Mouse (Mus musculus) liver, embryonic 13.5 days (tissue): ENCODE data around the gene Gstm4. TPM values are rescaled to one million over a fixed set of nuclear protein-coding genes. Genes with fewer than 3 reads are reported as not detected.
"Not testable (repeated sequence)": the region's sequence is repeated elsewhere in the genome, so short reads cannot be mapped to it uniquely, and the experiment has no call there.

Experiments
- ATAC-seq: fragments of 200-750 bp; cut with Nextera tagmentation; 2 replicates; pipeline ENCODE4 v1.8.0; 2017; ENCODE audit warnings: low read depth, mild to moderate bottlenecking, moderate number of reproducible peaks, moderate library complexity
- DNase-seq: peaks from one replicate; pipeline ENCODE4 v3.0.0; 2022
- H3K27ac ChIP-seq: fragments of 300-500 bp; sonication (generic); 2 replicates; pipeline ENCODE4 v1.5.1; 2015; ENCODE audit warnings: moderate library complexity, mild to moderate bottlenecking, inconsistent platforms
- H3K27me3 ChIP-seq: fragments of 300-500 bp; sonication (generic); 2 replicates; pipeline ENCODE4 v1.6.1; 2015; ENCODE audit warnings: mild to moderate bottlenecking, inconsistent platforms
- H3K36me3 ChIP-seq: fragments of 300-500 bp; sonication (generic); 2 replicates; pipeline ENCODE4 v1.6.1; 2015; ENCODE audit warnings: mild to moderate bottlenecking, inconsistent platforms
- H3K4me1 ChIP-seq: fragments of 300-500 bp; sonication (generic); replicated peaks from 2 replicates; pipeline ENCODE4 v1.6.1; 2015; ENCODE audit warnings: inconsistent platforms
- H3K4me2 ChIP-seq: fragments of 300-500 bp; sonication (generic); 2 replicates; pipeline ENCODE4 v1.6.1; 2015; ENCODE audit warnings: inconsistent platforms, mild to moderate bottlenecking, moderate library complexity
- H3K4me3 ChIP-seq: fragments of 300-500 bp; sonication (generic); replicated peaks from 2 replicates; pipeline ENCODE4 v1.5.1; 2015; ENCODE audit warnings: mild to moderate bottlenecking, inconsistent platforms
- H3K9ac ChIP-seq: fragments of 300-500 bp; sonication (generic); 2 replicates; pipeline ENCODE4 v1.6.1; 2015; ENCODE audit warnings: mild to moderate bottlenecking, inconsistent platforms
- H3K9me3 ChIP-seq: fragments of 300-500 bp; sonication (generic); replicated peaks from 2 replicates; pipeline ENCODE4 v1.6.1; 2016; ENCODE audit warnings: inconsistent platforms
- WGBS: fragments of 180-500 bp; shearing (Covaris S2); methylation state at CpG from one replicate; pipeline ENCODE4 v1.1.7; 2015; ENCODE audit not compliant: insufficient replicate concordance; 5-methylcytosine and 5-hydroxymethylcytosine counted together
- polyA plus RNA-seq: library from polyadenylated mRNA; unstranded; fragments of >200 nt; fragmentation: Nextera tagmentation; extraction: Ambion mirVana; gene quantifications from 2 replicates; pipeline ENCODE4 v1.2.1, GENCODE M21; 2015

Gene Gstm4
- polyA plus RNA-seq, 1 experiment from 2014 or later = 17.9 TPM

GRCm38 (mm10) chr3:108014974-108015346 lies 29.7 kb downstream of the Gstm4 start:
- H3K27ac ChIP-seq = no peak overlapping the region
- no peaks in the 10 kb centered on the region for H3K9me3 ChIP-seq
- no peaks in the 10 kb centered on the region for H3K27me3 ChIP-seq
- H3K9ac ChIP-seq = no peak overlapping the region
- no peak for DNase-seq
- no peaks in the 10 kb centered on the region for H3K36me3 ChIP-seq
- H3K4me1 ChIP-seq = peaks cover 22% of the 10 kb centered on the region
- no peak for ATAC-seq
- 0 out of 2 replicates have a peak overlapping the region, but pooled peaks have one; percentile 3 for H3K4me2 ChIP-seq
- WGBS = 62% methylated on average over 2 of the region's 2 CpGs
- no peak overlapping the region for H3K4me3 ChIP-seq

GRCm38 (mm10) chr3:108014098-108014973 lies 30.4 kb downstream of the Gstm4 start:
- DNase-seq (no peak), ATAC-seq (no peak)
- H3K27me3 ChIP-seq = no peaks in the 10 kb centered on the region
- peak overlapping the region; percentile 37 for H3K4me2 ChIP-seq
- H3K9me3 ChIP-seq = no peaks in the 10 kb centered on the region
- 0 out of 2 replicates have a peak overlapping the region, but pooled peaks have one; percentile 23 for H3K27ac ChIP-seq
- H3K4me1 ChIP-seq = peaks cover 21% of the 10 kb centered on the region
- H3K36me3 ChIP-seq = no peaks in the 10 kb centered on the region
- no peak overlapping the region for H3K9ac ChIP-seq
- H3K4me3 ChIP-seq = no peak overlapping the region
- 69% methylated on average over 8 of the region's 8 CpGs for WGBS

- H3K27ac ChIP-seq = peak overlapping the region; percentile 23; the same call in 1 of the 2 replicates
- DNase-seq (no peak), ATAC-seq (no peak)
These were observed 31.3 kb downstream of the Gstm4 start for GRCm38 (mm10) chr3:108013331-108013871.

GRCm38 (mm10) chr3:108011558-108011957 lies 33.1 kb downstream of the Gstm4 start:
- Histone ChIP-seq H3K36me3 (no peaks in the 10 kb centered on the region), H3K4me2 (no peak overlapping the region), H3K27ac (no peak overlapping the region), H3K9me3 (no peaks in the 10 kb centered on the region), H3K27me3 (no peaks in the 10 kb centered on the region), H3K9ac (no peak overlapping the region), H3K4me3 (no peak overlapping the region), H3K4me1 (peaks cover 3% of the 10 kb centered on the region)
- DNase-seq = no peak
- ATAC-seq = no peak
- WGBS = 63% methylated on average over 3 of the region's 3 CpGs

More at GRCm38 (mm10) chr3:108013331-108013871, 31.3 kb downstream of the Gstm4 start:
- no peaks in the 10 kb centered on the region for H3K27me3 ChIP-seq
- H3K36me3 ChIP-seq = no peaks in the 10 kb centered on the region
- peak overlapping the region; percentile 37 for H3K4me2 ChIP-seq
- WGBS = 48% methylated on average over 4 of the region's 4 CpGs
- H3K4me1 ChIP-seq = peaks cover 12% of the 10 kb centered on the region
- no peaks in the 10 kb centered on the region for H3K9me3 ChIP-seq
- no peak overlapping the region for H3K9ac ChIP-seq
- no peak overlapping the region for H3K4me3 ChIP-seq

- WGBS = 42% methylated on average over 2 of the region's 2 CpGs
- Histone ChIP-seq H3K4me1 (no peaks in the 10 kb centered on the region; the same call in 1 of the 2 replicates), H3K36me3 (no peaks in the 10 kb centered on the region), H3K9ac (no peak overlapping the region), H3K4me3 (no peak overlapping the region), H3K9me3 (no peaks in the 10 kb centered on the region), H3K27ac (no peak overlapping the region), H3K4me2 (no peak overlapping the region), H3K27me3 (no peaks in the 10 kb centered on the region)
- ATAC-seq (no peak), DNase-seq (no peak)
These were observed 34.4 kb downstream of the Gstm4 start for GRCm38 (mm10) chr3:108010286-108010685.

- ATAC-seq (no peak), DNase-seq (no peak)
- 57% methylated on average over 8 of the region's 8 CpGs for WGBS
- H3K36me3 ChIP-seq = no peaks in the 10 kb centered on the region
- H3K4me2 ChIP-seq = no peak overlapping the region
- H3K27me3 ChIP-seq = no peaks in the 10 kb centered on the region
- no peak overlapping the region for H3K4me3 ChIP-seq
- no peak overlapping the region for H3K27ac ChIP-seq
- H3K4me1 ChIP-seq = no peaks in the 10 kb centered on the region
- no peak overlapping the region for H3K9ac ChIP-seq
- H3K9me3 ChIP-seq = no peaks in the 10 kb centered on the region
These were observed 42.7 kb downstream of the Gstm4 start for GRCm38 (mm10) chr3:108002021-108002420.

- no peak overlapping the region for H3K4me2 ChIP-seq
- no peak for ATAC-seq
- 71% methylated on average over 3 of the region's 3 CpGs for WGBS
- H3K27me3 ChIP-seq = no peaks in the 10 kb centered on the region
- no peak overlapping the region for H3K4me3 ChIP-seq
- H3K36me3 ChIP-seq = no peaks in the 10 kb centered on the region
- no peaks in the 10 kb centered on the region for H3K9me3 ChIP-seq
- DNase-seq = no peak
- H3K4me1 ChIP-seq = no peaks in the 10 kb centered on the region
- H3K27ac ChIP-seq = no peak overlapping the region
- H3K9ac ChIP-seq = no peak overlapping the region
These were observed 45.2 kb downstream of the Gstm4 start for GRCm38 (mm10) chr3:107999491-107999890.

- no peak for DNase-seq
- no peaks in the 10 kb centered on the region for H3K9me3 ChIP-seq
- 60% methylated on average over 3 of the region's 3 CpGs for WGBS
These were observed 46.1 kb downstream of the Gstm4 start for GRCm38 (mm10) chr3:107998591-107998990.

GRCm38 (mm10) chr3:107996576-107996975 lies 48.1 kb downstream of the Gstm4 start:
- ATAC-seq = no peak
- DNase-seq = no peak
- Histone ChIP-seq H3K27ac (no peak overlapping the region), H3K4me3 (no peak overlapping the region), H3K9ac (no peak overlapping the region), H3K36me3 (no peaks in the 10 kb centered on the region), H3K9me3 (no peaks in the 10 kb centered on the region), H3K4me1 (no peaks in the 10 kb centered on the region), H3K27me3 (no peaks in the 10 kb centered on the region), H3K4me2 (no peak overlapping the region)
- 68% methylated on average over 4 of the region's 4 CpGs for whole genome bisulfite sequencing

More at GRCm38 (mm10) chr3:107998591-107998990, 46.1 kb downstream of the Gstm4 start:
- Histone ChIP-seq H3K4me1 (no peaks in the 10 kb centered on the region), H3K27ac (no peak overlapping the region), H3K27me3 (no peaks in the 10 kb centered on the region), H3K36me3 (no peaks in the 10 kb centered on the region), H3K4me3 (no peak overlapping the region), H3K4me2 (no peak overlapping the region), H3K9ac (no peak overlapping the region)
- ATAC-seq = no peak

GRCm38 (mm10) chr3:107995974-107996373 lies 48.7 kb downstream of the Gstm4 start:
- not testable (repeated sequence) for H3K27ac ChIP-seq, H3K9ac ChIP-seq, H3K4me2 ChIP-seq, H3K36me3 ChIP-seq, ATAC-seq, H3K4me1 ChIP-seq, H3K27me3 ChIP-seq, H3K9me3 ChIP-seq, H3K4me3 ChIP-seq, DNase-seq
- WGBS = 76% methylated on average over 2 of the region's 2 CpGs
